Mouse (Mus musculus): ENCODE results near the gene Pxmp2. TPM values are rescaled to one million over a fixed set of nuclear protein-coding genes. Genes with fewer than 3 reads are reported as not detected.

The Pxmp2 gene
- polyA plus RNA-seq, 1 experiment = 7.1 TPM

DNA sequence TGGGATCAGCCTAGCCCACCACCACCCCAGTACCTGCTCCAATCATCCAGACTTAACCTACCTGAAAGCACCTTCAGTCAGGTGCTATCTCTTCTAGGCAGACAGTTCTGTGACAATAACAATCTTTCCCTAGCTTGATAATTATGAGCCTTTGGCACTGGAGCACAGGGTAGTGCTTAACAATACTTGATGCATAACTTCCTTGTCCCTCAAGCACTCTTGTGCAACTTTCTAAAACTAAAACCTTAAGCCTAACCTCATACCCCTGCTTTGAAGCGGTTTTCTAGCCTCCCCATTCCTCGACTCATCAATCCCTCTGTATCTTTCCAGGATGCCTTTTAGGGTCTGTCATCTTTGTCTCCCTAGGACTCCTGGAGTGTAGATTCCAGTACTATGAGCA is 11.1 kb downstream of the Pxmp2 start:
- H3K27me3 ChIP-seq (ENCODE audit: control insufficient read depth, insufficient read depth, low read length) = no peaks in the 10 kb centered on the region
- 70% methylated on average over 2 of the region's 2 CpGs for WGBS
- TF ChIP-seq POLR2A (IDR thresholded peaks at IDR 0.05; ENCODE audit: low read depth, low read length) (no peak), CTCF (IDR thresholded peaks at IDR 0.05; ENCODE audit: extremely low read depth, insufficient read length, insufficient replicate concordance, low read depth, low read length) (no peak)
- no peaks in the 10 kb centered on the region for H3K36me3 ChIP-seq (ENCODE audit: control insufficient read depth, insufficient read depth, low read length)
- no peak overlapping the region for H3K4me3 ChIP-seq (ENCODE audit: low read depth, low read length)
- H3K27ac ChIP-seq (ENCODE audit: insufficient read depth, low read depth, low read length) = no peak overlapping the region
- no peaks in the 10 kb centered on the region for H3K4me1 ChIP-seq (ENCODE audit: control insufficient read depth, insufficient read depth, insufficient read length, low read length)

DNA sequence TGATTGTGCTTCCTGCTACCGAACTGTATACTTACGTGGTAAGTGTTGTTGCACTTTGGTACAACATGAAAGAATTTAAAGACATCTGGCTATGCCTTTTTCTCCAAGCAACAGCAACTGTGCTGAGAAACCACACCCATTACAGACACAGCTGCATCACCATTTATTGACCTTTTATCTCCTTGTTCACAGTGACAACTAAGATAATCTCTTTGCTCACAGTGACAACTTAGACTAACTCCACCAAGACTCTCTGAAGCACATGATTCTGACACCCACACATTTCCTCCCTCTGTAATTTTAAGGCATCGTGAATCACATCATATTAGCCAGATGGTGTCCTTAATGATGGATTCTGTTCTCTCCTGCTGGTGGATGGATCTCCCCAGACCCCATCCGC is 11.8 kb downstream of the Pxmp2 start:
- Histone ChIP-seq H3K36me3 (ENCODE audit: control insufficient read depth, insufficient read depth, low read length) (no peaks in the 10 kb centered on the region), H3K4me1 (ENCODE audit: control insufficient read depth, insufficient read depth, insufficient read length, low read length) (no peaks in the 10 kb centered on the region), H3K27ac (ENCODE audit: insufficient read depth, low read depth, low read length) (no peak overlapping the region), H3K27me3 (ENCODE audit: control insufficient read depth, insufficient read depth, low read length) (no peaks in the 10 kb centered on the region), H3K4me3 (ENCODE audit: low read depth, low read length) (no peak overlapping the region)
- WGBS = 73% methylated on average over 4 of the region's 4 CpGs
- TF ChIP-seq CTCF (IDR thresholded peaks at IDR 0.05; ENCODE audit: extremely low read depth, insufficient read length, insufficient replicate concordance, low read depth, low read length) = no peak
- TF ChIP-seq POLR2A (IDR thresholded peaks at IDR 0.05; ENCODE audit: low read depth, low read length) = no peak

DNA sequence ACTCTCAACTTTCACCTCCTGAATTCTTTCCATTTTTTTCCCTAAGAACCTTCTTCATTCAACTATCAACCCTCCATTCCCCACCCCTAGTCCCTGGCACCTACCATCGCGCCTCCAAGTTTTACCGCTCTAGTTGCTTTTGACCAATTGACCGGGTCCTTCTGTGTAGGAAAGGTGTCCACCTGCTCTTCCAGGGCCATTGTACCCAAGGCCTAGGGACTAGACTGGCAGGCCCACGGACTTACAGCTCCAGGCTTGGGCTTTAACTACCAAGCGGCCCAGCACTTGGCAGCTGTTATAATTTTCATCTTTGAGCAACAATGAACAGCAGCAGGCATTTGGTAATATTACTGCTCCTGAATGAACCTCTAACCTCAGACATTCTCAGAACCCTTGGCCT is 15.7 kb downstream of the Pxmp2 start:
- 96% methylated on average over 6 of the region's 6 CpGs for WGBS
- Histone ChIP-seq H3K4me3 (ENCODE audit: low read depth, low read length) (no peak overlapping the region), H3K36me3 (ENCODE audit: control insufficient read depth, insufficient read depth, low read length) (peaks cover 9% of the 10 kb centered on the region), H3K4me1 (ENCODE audit: control insufficient read depth, insufficient read depth, insufficient read length, low read length) (peaks cover 4% of the 10 kb centered on the region; the same call in 1 of the 2 replicates), H3K27me3 (ENCODE audit: control insufficient read depth, insufficient read depth, low read length) (no peaks in the 10 kb centered on the region), H3K27ac (ENCODE audit: insufficient read depth, low read depth, low read length) (no peak overlapping the region)
- TF ChIP-seq POLR2A (IDR thresholded peaks at IDR 0.05; ENCODE audit: low read depth, low read length) (no peak), CTCF (IDR thresholded peaks at IDR 0.05; ENCODE audit: extremely low read depth, insufficient read length, insufficient replicate concordance, low read depth, low read length) (no peak)

DNA sequence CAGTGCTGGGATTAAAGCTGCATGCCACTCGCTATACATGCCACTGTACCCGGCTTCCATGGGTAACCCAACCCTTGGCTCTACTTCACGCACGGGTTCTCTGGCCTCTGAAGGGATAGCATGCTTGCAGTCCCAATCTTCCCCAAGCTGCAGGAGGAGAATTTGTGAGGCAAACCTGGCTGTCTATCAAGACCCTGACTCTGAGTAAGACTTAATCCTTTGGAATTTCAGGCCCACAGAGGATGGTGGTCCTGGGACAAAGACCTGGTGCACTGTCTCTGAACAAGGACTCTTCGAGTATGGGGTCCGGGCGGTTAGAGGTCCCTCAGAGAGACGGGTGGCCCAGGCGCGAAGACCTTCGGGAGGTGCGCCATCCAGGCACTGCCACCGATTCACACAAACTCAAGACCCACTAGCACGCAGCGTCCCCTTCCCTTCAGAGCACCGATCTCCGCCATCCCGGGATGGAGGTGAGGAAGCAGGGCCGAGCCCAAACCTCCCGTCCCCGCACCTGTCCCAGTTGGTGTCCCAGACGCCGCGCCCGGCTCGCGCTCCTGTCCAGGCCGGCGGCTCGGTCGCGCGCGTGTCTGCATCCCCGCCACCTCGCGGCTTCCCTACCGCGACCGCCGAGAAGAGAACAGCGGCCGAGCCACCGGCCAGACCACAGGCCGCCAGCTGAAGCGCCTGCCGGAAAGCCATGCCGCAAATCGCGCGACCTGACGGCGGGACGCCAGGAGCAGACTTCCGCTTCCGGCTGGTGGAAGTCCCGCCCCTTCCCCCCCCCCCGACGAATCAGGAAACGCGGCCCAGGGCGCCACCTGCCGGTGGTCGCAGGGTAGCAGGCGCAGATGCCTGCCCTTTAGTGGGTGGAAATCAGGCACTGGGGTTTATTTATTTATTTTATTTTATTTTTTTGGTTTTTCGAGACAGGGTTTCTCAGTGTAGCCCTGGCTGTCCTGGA is 16.6 kb downstream of the Pxmp2 start, which contains the start of gene Pgam5:
Gene Pgam5, minus strand, starts transcription at position 773 of the 961 bp plus-strand sequence.
- no peaks in the 10 kb centered on the region for H3K27me3 ChIP-seq (ENCODE audit: control insufficient read depth, insufficient read depth, low read length)
- peak within 1 kb of the TSS; percentile 97 for H3K4me3 ChIP-seq (ENCODE audit: low read depth, low read length)
- under 1% methylated on average over 65 of the region's 66 CpGs for WGBS
- TF ChIP-seq POLR2A (IDR thresholded peaks at IDR 0.05; ENCODE audit: low read depth, low read length) (0 out of 2 replicates have a peak, but pooled peaks have one; percentile 28), CTCF (IDR thresholded peaks at IDR 0.05; ENCODE audit: extremely low read depth, insufficient read length, insufficient replicate concordance, low read depth, low read length) (peak; percentile 75)
- no peak within 1 kb of the TSS for H3K27ac ChIP-seq (ENCODE audit: insufficient read depth, low read depth, low read length)
- H3K36me3 ChIP-seq (ENCODE audit: control insufficient read depth, insufficient read depth, low read length) = peaks cover 16% of the 10 kb centered on the region
- H3K4me1 ChIP-seq (ENCODE audit: control insufficient read depth, insufficient read depth, insufficient read length, low read length) = peaks cover 4% of the 10 kb centered on the region; the same call in 1 of the 2 replicates

DNA sequence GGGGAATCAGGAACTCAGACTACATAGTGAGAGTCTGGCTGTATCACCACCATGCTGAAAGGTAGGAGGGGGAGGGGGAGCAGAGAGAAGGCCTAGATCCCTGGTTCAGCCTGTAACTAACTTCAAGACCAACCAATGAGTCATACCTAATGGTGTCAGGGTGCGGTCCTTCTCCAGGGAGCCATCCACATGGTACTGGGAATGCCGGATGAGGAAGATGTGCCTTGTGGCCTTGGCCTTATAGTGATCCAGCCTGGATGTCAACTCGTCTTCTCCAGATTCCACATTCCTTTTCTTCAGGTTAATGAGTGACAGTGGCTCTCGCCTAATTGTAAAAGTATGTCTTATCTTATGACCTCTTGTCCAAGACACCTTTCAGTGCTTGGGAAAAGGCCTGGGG is 19.0 kb downstream of the Pxmp2 start:
- WGBS = 66% methylated on average over 4 of the region's 4 CpGs
- H3K4me3 ChIP-seq (ENCODE audit: low read depth, low read length) = no peak overlapping the region

DNA sequence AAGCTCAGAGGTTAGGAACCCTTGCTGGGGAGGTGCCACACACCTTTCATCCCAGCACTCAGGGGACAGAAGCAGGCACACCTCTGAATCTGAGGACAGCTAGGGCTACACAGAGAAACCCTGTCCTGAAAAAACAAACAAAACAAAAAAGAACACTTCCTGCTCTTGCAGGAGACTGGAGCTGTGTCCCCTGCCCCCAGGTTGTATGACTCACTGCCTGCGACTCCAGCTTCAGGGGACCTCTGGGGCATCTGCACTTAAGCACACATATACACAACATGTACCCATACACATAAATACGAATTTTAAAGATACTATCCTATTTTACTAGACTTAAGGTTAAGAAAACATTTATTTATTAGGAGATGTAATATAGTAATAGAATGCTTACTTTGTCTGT is 41.9 kb downstream of the Pxmp2 start:
- Histone ChIP-seq H3K27me3 (ENCODE audit: control insufficient read depth, insufficient read depth, low read length) (no peaks in the 10 kb centered on the region), H3K27ac (ENCODE audit: insufficient read depth, low read depth, low read length) (no peak overlapping the region), H3K4me3 (ENCODE audit: low read depth, low read length) (no peak overlapping the region), H3K36me3 (ENCODE audit: control insufficient read depth, insufficient read depth, low read length) (peaks cover 58% of the 10 kb centered on the region), H3K4me1 (ENCODE audit: control insufficient read depth, insufficient read depth, insufficient read length, low read length) (no peaks in the 10 kb centered on the region)
- TF ChIP-seq POLR2A (IDR thresholded peaks at IDR 0.05; ENCODE audit: low read depth, low read length) (no peak), CTCF (IDR thresholded peaks at IDR 0.05; ENCODE audit: extremely low read depth, insufficient read length, insufficient replicate concordance, low read depth, low read length) (no peak)
- WGBS = 72% methylated on average over 2 of the region's 2 CpGs

More for the DNA sequence above, 19.0 kb downstream of the Pxmp2 start:
- Histone ChIP-seq H3K36me3 (ENCODE audit: control insufficient read depth, insufficient read depth, low read length) (peaks cover 17% of the 10 kb centered on the region), H3K4me1 (ENCODE audit: control insufficient read depth, insufficient read depth, insufficient read length, low read length) (peaks cover 4% of the 10 kb centered on the region; the same call in 1 of the 2 replicates), H3K27ac (ENCODE audit: insufficient read depth, low read depth, low read length) (no peak overlapping the region), H3K27me3 (ENCODE audit: control insufficient read depth, insufficient read depth, low read length) (no peaks in the 10 kb centered on the region)
- TF ChIP-seq CTCF (IDR thresholded peaks at IDR 0.05; ENCODE audit: extremely low read depth, insufficient read length, insufficient replicate concordance, low read depth, low read length) (no peak), POLR2A (IDR thresholded peaks at IDR 0.05; ENCODE audit: low read depth, low read length) (no peak)

DNA sequence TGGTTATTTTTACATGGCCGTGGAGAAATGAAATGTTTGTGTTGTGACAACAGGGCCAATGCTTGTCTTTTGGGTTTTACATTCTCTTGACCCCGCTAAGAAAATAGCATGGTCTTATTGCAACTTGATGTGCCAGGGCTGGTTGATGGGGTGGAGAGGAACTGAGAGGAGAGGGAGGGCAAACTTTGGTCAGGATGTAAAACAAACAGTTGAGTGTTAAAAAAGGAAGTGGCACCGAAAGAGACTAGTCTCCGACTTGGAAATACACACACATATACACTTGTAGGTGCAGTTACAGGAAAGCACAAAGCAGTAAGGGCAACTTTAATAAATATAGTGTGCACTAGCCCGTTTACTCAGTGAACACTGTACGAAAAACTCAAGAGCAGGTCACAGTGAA is 53.6 kb downstream of the Pxmp2 start:
- H3K27ac ChIP-seq (ENCODE audit: insufficient read depth, low read depth, low read length) = no peak overlapping the region
- no peak for TF ChIP-seq POLR2A (IDR thresholded peaks at IDR 0.05; ENCODE audit: low read depth, low read length)
- TF ChIP-seq CTCF (IDR thresholded peaks at IDR 0.05; ENCODE audit: extremely low read depth, insufficient read length, insufficient replicate concordance, low read depth, low read length) = no peak
- no peaks in the 10 kb centered on the region for H3K4me1 ChIP-seq (ENCODE audit: control insufficient read depth, insufficient read depth, insufficient read length, low read length)
- no peaks in the 10 kb centered on the region for H3K27me3 ChIP-seq (ENCODE audit: control insufficient read depth, insufficient read depth, low read length)
- no peak overlapping the region for H3K4me3 ChIP-seq (ENCODE audit: low read depth, low read length)
- peaks cover 16% of the 10 kb centered on the region for H3K36me3 ChIP-seq (ENCODE audit: control insufficient read depth, insufficient read depth, low read length)
- 64% methylated on average over 6 of the region's 6 CpGs for WGBS
